20 mouse cellular contexts compared by ENCODE assay signal in genomic region chr13:94768460-94769154, GRCm38 (mm10). TPM values are rescaled to one million over a fixed set of nuclear protein-coding genes. Genes with fewer than 3 reads are reported as not detected.
A peak's percentile ranks its signal among the peaks of the same experiment; 100 is the strongest.
DNase-seq lines count a peak whose midpoint lies in the region; ATAC-seq and TF ChIP-seq lines count a peak whose summit lies in the region.
"Had no signal": no experiment of that assay in that cellular context is flagged by ENCODE, and none has a peak within 500 bp of the region (broad histone marks: within the 10 kb centered on the region; RNA-seq: fewer than 3 reads in every experiment).

No protein-coding gene starts in this region.

- no peaks in the 10 kb centered on the region for H3K36me3 ChIP-seq in heart, embryonic 14.5 days (ENCODE audit: control insufficient read depth, insufficient read depth, low read length)
- no peaks in the 10 kb centered on the region for H3K36me3 ChIP-seq in CH12.LX (replicated peaks in 1 of 2; ENCODE audit: control insufficient read depth in 1 of 2, insufficient read depth in 1 of 2, low read length in 1 of 2)
- H3K36me3 ChIP-seq in MEL (ENCODE audit: control insufficient read depth in 1 of 2, insufficient read depth in 2 of 2, low read length in 2 of 2) = no peaks in the 10 kb centered on the region
- H3K36me3 ChIP-seq in intestine, embryonic 16.5 days (ENCODE audit: control insufficient read depth, insufficient read depth, low read length) = no peaks in the 10 kb centered on the region
- H3K36me3 ChIP-seq: embryonic facial prominence, embryonic 15.5 days; forebrain, embryonic 15.5 days; hindbrain, embryonic 13.5 days; limb, embryonic 12.5 days had no signal

- 9% methylated on average over 3 of the region's 3 CpGs for WGBS in heart, embryonic 14.5 days
- 36% methylated on average over 3 of the region's 3 CpGs for WGBS in intestine, embryonic 16.5 days

- no peak overlapping the region for H3K4me3 ChIP-seq in heart, embryonic 14.5 days (ENCODE audit: control insufficient read depth in 1 of 2, insufficient read depth in 1 of 2, low read depth in 1 of 2, low read length in 2 of 2)
- H3K4me3 ChIP-seq in CH12.LX (replicated peaks in 1 of 3; ENCODE audit: low read depth in 2 of 3, low read length in 2 of 3, poor library complexity in 1 of 3) = peak overlapping the region in 1 of 3 experiments; percentile 14
- H3K4me3 ChIP-seq in MEL (ENCODE audit: control insufficient read depth in 1 of 2, insufficient read depth in 1 of 2, low read depth in 2 of 2, low read length in 2 of 2) = no peak overlapping the region
- H3K4me3 ChIP-seq in intestine, embryonic 16.5 days (ENCODE audit: low read length) = no peak overlapping the region
- H3K4me3 ChIP-seq: embryonic facial prominence, embryonic 15.5 days; forebrain, embryonic 15.5 days; hindbrain, embryonic 13.5 days; limb, embryonic 12.5 days had no signal

- peak overlapping the region; percentile 7 for H3K4me2 ChIP-seq in heart, embryonic 14.5 days (ENCODE audit: low read length)
- H3K4me2 ChIP-seq in CH12.LX (ENCODE audit: insufficient read depth, low read depth, poor library complexity, severe bottlenecking) = peak overlapping the region; percentile 76
- 0 out of 2 replicates have a peak overlapping the region, but pooled peaks have one; percentile 3 for H3K4me2 ChIP-seq in intestine, embryonic 16.5 days (ENCODE audit: low read depth, low read length)
- H3K4me2 ChIP-seq: embryonic facial prominence, embryonic 15.5 days; forebrain, embryonic 15.5 days; hindbrain, embryonic 13.5 days; limb, embryonic 12.5 days; midbrain, embryonic 11.5 days had no signal

- H3K27me3 ChIP-seq in heart, embryonic 14.5 days (ENCODE audit: control insufficient read depth, insufficient read depth, low read length) = no peaks in the 10 kb centered on the region
- H3K27me3 ChIP-seq in CH12.LX (replicated peaks) (no peaks in the 10 kb centered on the region), MEL (ENCODE audit: control insufficient read depth in 1 of 2, insufficient read depth in 2 of 2, low read length in 2 of 2) (no peaks in the 10 kb centered on the region; a peak in 1 of 4 replicates)
- no peaks in the 10 kb centered on the region for H3K27me3 ChIP-seq in intestine, embryonic 16.5 days (replicated peaks; ENCODE audit: control insufficient read depth, insufficient read depth, low read length)
- H3K27me3 ChIP-seq: embryonic facial prominence, embryonic 15.5 days; forebrain, embryonic 15.5 days; hindbrain, embryonic 13.5 days; limb, embryonic 12.5 days had no signal

- peak overlapping the region; percentile 75 to 85 for H3K27ac ChIP-seq in heart, embryonic 14.5 days (replicated peaks in 1 of 2; ENCODE audit: control insufficient read depth in 1 of 2, insufficient read depth in 1 of 2, low read depth in 2 of 2, low read length in 2 of 2)
- no peak overlapping the region for H3K27ac ChIP-seq in CH12.LX (ENCODE audit: insufficient read depth, low read depth)
- no peak overlapping the region for H3K27ac ChIP-seq in MEL (ENCODE audit: control insufficient read depth, low read depth, low read length)
- H3K27ac ChIP-seq in intestine, embryonic 16.5 days (ENCODE audit: low read length) = peak overlapping the region; percentile 49
- H3K27ac ChIP-seq: embryonic facial prominence, embryonic 15.5 days; forebrain, embryonic 15.5 days; hindbrain, embryonic 13.5 days; limb, embryonic 12.5 days; liver, embryonic 14.5 days had no signal

- no peak for TF ChIP-seq RAD21 in CH12.LX (IDR thresholded peaks at IDR 0.05; ENCODE audit: low read depth, low read length)
- no peak for TF ChIP-seq RAD21 in MEL (IDR thresholded peaks at IDR 0.05; ENCODE audit: low read depth, low read length)

- dilution Hi-C loops in CH12.LX (cut with MboI; ENCODE audit: extremely low pct_ligation_motif_present, extremely low pct_unique_long_range_greater_than_20kb, low sequenced_read_pairs) = no loop called here

- no peaks in the 10 kb centered on the region for H3K9me3 ChIP-seq in heart, embryonic 14.5 days (ENCODE audit: control insufficient read depth, low read length)
- H3K9me3 ChIP-seq in CH12.LX (replicated peaks; ENCODE audit: low read length) = no peaks in the 10 kb centered on the region
- H3K9me3 ChIP-seq in MEL (replicated peaks; ENCODE audit: insufficient read depth, low read length) = no peaks in the 10 kb centered on the region
- no peaks in the 10 kb centered on the region for H3K9me3 ChIP-seq in intestine, embryonic 16.5 days (ENCODE audit: control insufficient read depth, low read length)
- H3K9me3 ChIP-seq: embryonic facial prominence, embryonic 15.5 days; forebrain, embryonic 15.5 days; hindbrain, embryonic 13.5 days; limb, embryonic 12.5 days had no signal

- no peak for TF ChIP-seq CTCF in CH12.LX (conservative IDR thresholded peaks at IDR 0.05 in 1 of 2, IDR thresholded peaks at IDR 0.05 in 1 of 2; ENCODE audit: low read depth in 2 of 2, low read length in 2 of 2)
- no peak for TF ChIP-seq CTCF in MEL (IDR thresholded peaks at IDR 0.05 in 2 of 3, conservative IDR thresholded peaks at IDR 0.05 in 1 of 3; ENCODE audit: control insufficient read depth in 1 of 3, insufficient read depth in 1 of 3, low read depth in 2 of 3, low read length in 3 of 3, poor library complexity in 1 of 3, severe bottlenecking in 1 of 3)

- TF ChIP-seq EP300 in CH12.LX (IDR thresholded peaks at IDR 0.05; ENCODE audit: low read length) (no peak), MEL (IDR thresholded peaks at IDR 0.05; ENCODE audit: low read depth in 1 of 2, low read length in 2 of 2) (no peak)

- in situ Hi-C loops in CH12.LX (cut with MboI; ENCODE audit: low pct_ligation_motif_present, low pct_unique_long_range_greater_than_20kb, low sequenced_read_pairs) = no loop called here

- no peak for DNase-seq in heart, adult 11 months
- no peak for DNase-seq in CH12.LX (ENCODE audit: extremely low read depth)
- DNase-seq in MEL (ENCODE audit: low read depth, low spot score) = peak; percentile 5
- no peak for DNase-seq in lung, postnatal 25 days (ENCODE audit: low spot score)
- DNase-seq: adrenal gland, postnatal 14 days; cerebellum, adult 8-10 months; cerebellum, postnatal 36 days; gastrocnemius, postnatal 10 days; kidney, adult 9 months; kidney, postnatal 14 days; thymus, postnatal 4 days had no signal

- no peak overlapping the region for H3K9ac ChIP-seq in heart, embryonic 14.5 days (ENCODE audit: low read length)
- H3K9ac ChIP-seq in CH12.LX (ENCODE audit: insufficient read depth, low read depth) = no peak overlapping the region
- H3K9ac ChIP-seq in MEL (ENCODE audit: control insufficient read depth, low read depth, low read length, poor library complexity, severe bottlenecking) = no peak overlapping the region
- H3K9ac ChIP-seq in intestine, embryonic 16.5 days (ENCODE audit: low read depth, low read length) = no peak overlapping the region
- H3K9ac ChIP-seq: embryonic facial prominence, embryonic 15.5 days; forebrain, embryonic 15.5 days; hindbrain, embryonic 13.5 days; limb, embryonic 12.5 days; liver, embryonic 14.5 days had no signal

- H3K79me2 ChIP-seq in CH12.LX (replicated peaks; ENCODE audit: control insufficient read depth, extremely low read depth, insufficient read depth, poor library complexity, severe bottlenecking) (no peaks in the 10 kb centered on the region), MEL (ENCODE audit: control insufficient read depth, insufficient read depth, low read length, poor library complexity) (no peaks in the 10 kb centered on the region)

- peak; percentile 82 for ATAC-seq in heart, embryonic 14.5 days (ENCODE audit: insufficient number of reproducible peaks, insufficient read depth, low FRiP score, low read depth)
- peak; percentile 98 for ATAC-seq in intestine, embryonic 16.5 days
- ATAC-seq in megakaryocyte, adult 5-6 weeks (ENCODE audit: poor library complexity, severe bottlenecking) = no peak
- ATAC-seq: forebrain, embryonic 15.5 days had no signal

- TF ChIP-seq POLR2A in CH12.LX (IDR thresholded peaks at IDR 0.05; ENCODE audit: low read depth, low read length) (no peak), MEL (IDR thresholded peaks at IDR 0.05; ENCODE audit: control insufficient read depth in 1 of 2, insufficient read depth in 1 of 2, low read depth in 1 of 2, low read length in 2 of 2, poor library complexity in 1 of 2) (no peak)

- peaks cover 10 to 18% of the 10 kb centered on the region in 2 experiments; a peak in 3 of 4 replicates for H3K4me1 ChIP-seq in heart, embryonic 14.5 days (ENCODE audit: control insufficient read depth in 2 of 2, insufficient read depth in 2 of 2, low read length in 2 of 2)
- peaks cover 8 to 14% of the 10 kb centered on the region in 2 experiments for H3K4me1 ChIP-seq in CH12.LX (ENCODE audit: control insufficient read depth in 1 of 2, insufficient read depth in 2 of 2)
- no peaks in the 10 kb centered on the region for H3K4me1 ChIP-seq in MEL (ENCODE audit: control insufficient read depth in 1 of 2, insufficient read depth in 2 of 2, low read length in 2 of 2)
- no peaks in the 10 kb centered on the region for H3K4me1 ChIP-seq in intestine, embryonic 16.5 days (ENCODE audit: control insufficient read depth, insufficient read depth, low read length)
- H3K4me1 ChIP-seq: embryonic facial prominence, embryonic 15.5 days; forebrain, embryonic 15.5 days; hindbrain, embryonic 13.5 days; limb, embryonic 12.5 days had no signal

TF ChIP-seq in CH12.LX, 34 proteins besides CTCF, POLR2A, EP300 and RAD21 (continues in another document):
- TF ChIP-seq RCOR1 (conservative IDR thresholded peaks at IDR 0.05; ENCODE audit: low read depth, low read length) (no peak), NELFE (IDR thresholded peaks at IDR 0.05; ENCODE audit: low read depth, low read length) (no peak), TCF12 (IDR thresholded peaks at IDR 0.05; ENCODE audit: low read depth, low read length) (no peak), JUND (conservative IDR thresholded peaks at IDR 0.05; ENCODE audit: low read depth, low read length) (no peak)

TF ChIP-seq in MEL, 35 proteins besides CTCF, POLR2A, EP300 and RAD21 (continues in another document):
- no peak for TF ChIP-seq SIN3A (IDR thresholded peaks at IDR 0.05; ENCODE audit: low read length)
- TF ChIP-seq GATA1 (IDR thresholded peaks at IDR 0.05; ENCODE audit: low read depth, low read length) = no peak
- no peak for TF ChIP-seq MAZ (IDR thresholded peaks at IDR 0.05; ENCODE audit: low read depth, low read length)
- TF ChIP-seq KAT2A (conservative IDR thresholded peaks at IDR 0.05; ENCODE audit: low read depth, low read length) = no peak
- TF ChIP-seq MAFK (IDR thresholded peaks at IDR 0.05; ENCODE audit: borderline replicate concordance, low read depth, low read length) = no peak

RNA-seq across cellular contexts. Expression of gene Tbca, which starts 20.1 kb away (rescaled TPM):
- polyA plus RNA-seq in heart, embryonic 14.5 days (2014; fragmentation: Nextera tagmentation; extraction: Ambion mirVana) = 247 and 261 TPM in 2 replicates
- total RNA-seq in CH12.LX (2012; rRNA removed) (141 and 184 TPM in 2 replicates), CH12.LX (2014; rRNA removed) (552 and 646 TPM in 2 replicates), MEL (2012; rRNA removed) (263 and 264 TPM in 2 replicates)
- polyA plus RNA-seq in CH12.LX (2012; ENCODE audit: insufficient read length, low read depth) (196 and 239 TPM in 2 replicates), MEL (2012; ENCODE audit: insufficient read depth in 1 of 2, insufficient read length in 2 of 2, low read depth in 1 of 2, low replicate concordance in 2 of 2, missing spikeins in 1 of 2) (100 to 1,000 TPM in 1 of 2 experiments, not detected in 1; 155 TPM)
- polyA plus RNA-seq in intestine, embryonic 16.5 days (2015; fragmentation: Nextera tagmentation; extraction: Ambion mirVana) = 216 and 217 TPM in 2 replicates
- 132 and 172 TPM in 2 replicates for total RNA-seq in megakaryocyte, adult 5-6 weeks (2015)
- 114 and 136 TPM in 2 replicates for total RNA-seq in megakaryocyte, adult 5-6 weeks (2017)

Comparison
In these comparisons a context has a peak if more than half of its experiments do, and no peak if none do; other contexts are left out.
1. H3K27ac ChIP-seq: peak in heart, embryonic 14.5 days (2 of 2) and intestine, embryonic 16.5 days (single experiment); none in CH12.LX (single experiment) and MEL (single experiment).
2. H3K4me2 ChIP-seq: peak in every context shown above with its lines; median percentile 76 in CH12.LX; 7 in heart, embryonic 14.5 days; 3 in intestine, embryonic 16.5 days.